Mouse (Mus musculus) forebrain, postnatal 0 days (tissue): ENCODE data around the gene Ctr9. TPM values are rescaled to one million over a fixed set of nuclear protein-coding genes. Genes with fewer than 3 reads are reported as not detected.

ENCODE experiments used
- ATAC-seq: fragments of 200-750 bp; cut with Nextera tagmentation; 2 replicates; pipeline ENCODE4 v1.8.0; 2017; ENCODE audit warnings: mild to moderate bottlenecking, moderate library complexity
- DNase-seq: peaks from one replicate; pipeline ENCODE4 v3.0.0-alpha.2; 2015
- H3K27ac ChIP-seq: fragments of 300-500 bp; sonication (generic); 2 replicates; pipeline ENCODE4 v1.5.1; 2014; ENCODE audit warnings: low read depth, mild to moderate bottlenecking, antibody characterized with exemption, low read length, moderate library complexity, mixed read lengths
- H3K27me3 ChIP-seq: fragments of 300-500 bp; sonication (generic); 2 replicates; pipeline ENCODE4 v1.6.1; 2014; ENCODE audit warnings: mild to moderate bottlenecking, low read length, mixed read lengths; ENCODE audit not compliant: insufficient read depth
- H3K36me3 ChIP-seq: fragments of 300-500 bp; sonication (generic); 2 replicates; pipeline ENCODE4 v1.6.1; 2014; ENCODE audit warnings: mild to moderate bottlenecking, moderate library complexity; ENCODE audit not compliant: insufficient read depth
- H3K4me1 ChIP-seq: fragments of 300-500 bp; sonication (generic); 2 replicates; pipeline ENCODE4 v1.6.1; 2014; ENCODE audit warnings: antibody characterized with exemption; ENCODE audit not compliant: insufficient read depth
- H3K4me2 ChIP-seq: fragments of 300-500 bp; sonication (generic); 2 replicates; pipeline ENCODE4 v1.6.1; 2014; ENCODE audit warnings: low read depth, mild to moderate bottlenecking, moderate library complexity
- H3K4me3 ChIP-seq: fragments of 300-500 bp; sonication (generic); 2 replicates; pipeline ENCODE4 v1.5.1; 2014; ENCODE audit warnings: low read depth, low read length, mixed read lengths
- H3K9ac ChIP-seq: fragments of 300-500 bp; sonication (generic); 2 replicates; pipeline ENCODE4 v1.6.1; 2014; ENCODE audit warnings: mild to moderate bottlenecking
- H3K9me3 ChIP-seq: fragments of 300-500 bp; sonication (generic); 2 replicates; pipeline ENCODE4 v1.6.1; 2016; ENCODE audit warnings: low read length
- CTCF ChIP-seq: sonication (generic); IDR thresholded peaks from 2 replicates; pipeline ENCODE4 v1.5.1; 2016; ENCODE audit warnings: antibody characterized with exemption, control low read depth, low read depth
- WGBS: fragments of 180-500 bp; shearing (Covaris S2); extraction: QIAGEN DNeasy Blood & Tissue Kit; methylation state at CpG from one replicate; pipeline ENCODE4 v1.1.7; 2014; 5-methylcytosine and 5-hydroxymethylcytosine counted together
- polyA plus RNA-seq: library from polyadenylated mRNA; unstranded; fragments of >200 nt; fragmentation: Nextera tagmentation; extraction: Ambion mirVana; gene quantifications from 2 replicates; pipeline ENCODE4 v1.2.1, GENCODE M21; 2015
- total RNA-seq: library from RNA; depleted of rRNA; stranded (reverse); fragments of >200 nt; gene quantifications from 2 replicates; pipeline ENCODE4 v1.2.3, GENCODE M21; 2014

Gene Ctr9
- total and polyA plus RNA-seq, 2 experiments from 2014 or later, result 59.8 to 60.3 TPM

DNA sequence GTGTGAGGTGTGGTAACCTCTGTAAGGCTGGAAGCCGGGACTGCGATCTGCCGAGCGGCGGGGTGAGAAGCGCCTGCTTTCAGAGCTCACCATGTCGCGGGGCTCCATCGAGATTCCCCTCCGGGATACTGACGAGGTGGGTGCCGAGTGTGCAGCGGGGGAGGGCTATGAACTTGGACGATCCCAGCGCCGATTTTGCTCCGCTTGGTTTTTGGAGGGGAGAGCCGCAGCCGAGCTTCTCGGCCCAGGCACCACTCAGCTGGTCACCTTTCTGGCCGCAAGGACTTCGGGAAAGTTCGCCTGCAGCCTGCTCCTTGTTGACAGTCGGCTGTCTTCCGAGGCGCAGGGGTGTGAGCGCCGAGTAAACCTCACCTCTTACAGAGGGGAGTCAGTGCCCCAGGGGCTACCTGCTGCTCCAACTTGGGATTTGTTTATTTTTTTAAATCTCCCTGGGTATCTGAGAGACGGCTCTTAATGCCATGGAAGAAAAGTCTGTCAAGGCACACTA, 349 bp downstream of the Ctr9 start:
- peak overlapping the region; percentile 67 for H3K4me2 ChIP-seq
- peak overlapping the region; percentile 90 for H3K4me3 ChIP-seq
- DNase-seq (no peak), ATAC-seq (peak; percentile 74)
- H3K27ac ChIP-seq, result peak overlapping the region; percentile 91
- H3K4me1 ChIP-seq, result peaks cover 10% of the 10 kb centered on the region; the same call in 1 of the 2 replicates
- H3K36me3 ChIP-seq, result peaks cover 12% of the 10 kb centered on the region
- peak overlapping the region; percentile 67 for H3K9ac ChIP-seq
- no peaks in the 10 kb centered on the region for H3K9me3 ChIP-seq
- no peaks in the 10 kb centered on the region for H3K27me3 ChIP-seq
- WGBS, result under 1% methylated on average over 29 of the region's 29 CpGs
- no peak for TF ChIP-seq CTCF

DNA sequence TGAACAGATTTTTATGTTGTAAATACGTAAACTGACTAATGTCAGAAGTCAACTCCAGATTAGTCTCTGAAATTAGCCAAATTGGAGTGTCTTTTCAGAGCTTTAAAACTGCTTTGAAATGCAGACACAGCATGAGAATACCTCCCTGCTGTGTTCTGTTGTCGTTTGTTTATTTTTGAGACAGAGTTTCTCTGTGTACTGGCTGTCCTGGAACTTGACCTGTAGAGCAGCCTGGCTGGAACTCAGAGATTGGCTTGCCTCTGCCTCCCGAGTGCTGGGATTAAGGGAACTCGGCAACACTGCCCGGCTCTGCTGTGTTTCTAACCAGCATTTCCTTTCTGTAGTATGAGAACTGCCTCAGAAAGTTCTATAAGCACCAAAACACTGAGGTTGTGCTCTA, 20.2 kb downstream of the Ctr9 start:
- Histone ChIP-seq H3K36me3 (peaks cover 88% of the 10 kb centered on the region), H3K27me3 (no peaks in the 10 kb centered on the region), H3K9me3 (no peaks in the 10 kb centered on the region), H3K4me1 (no peaks in the 10 kb centered on the region), H3K27ac (no peak overlapping the region), H3K4me3 (no peak overlapping the region), H3K9ac (no peak overlapping the region), H3K4me2 (no peak overlapping the region)
- DNase-seq (no peak), ATAC-seq (no peak)
- WGBS, result 83% methylated on average over 5 of the region's 5 CpGs
- no peak for TF ChIP-seq CTCF

DNA sequence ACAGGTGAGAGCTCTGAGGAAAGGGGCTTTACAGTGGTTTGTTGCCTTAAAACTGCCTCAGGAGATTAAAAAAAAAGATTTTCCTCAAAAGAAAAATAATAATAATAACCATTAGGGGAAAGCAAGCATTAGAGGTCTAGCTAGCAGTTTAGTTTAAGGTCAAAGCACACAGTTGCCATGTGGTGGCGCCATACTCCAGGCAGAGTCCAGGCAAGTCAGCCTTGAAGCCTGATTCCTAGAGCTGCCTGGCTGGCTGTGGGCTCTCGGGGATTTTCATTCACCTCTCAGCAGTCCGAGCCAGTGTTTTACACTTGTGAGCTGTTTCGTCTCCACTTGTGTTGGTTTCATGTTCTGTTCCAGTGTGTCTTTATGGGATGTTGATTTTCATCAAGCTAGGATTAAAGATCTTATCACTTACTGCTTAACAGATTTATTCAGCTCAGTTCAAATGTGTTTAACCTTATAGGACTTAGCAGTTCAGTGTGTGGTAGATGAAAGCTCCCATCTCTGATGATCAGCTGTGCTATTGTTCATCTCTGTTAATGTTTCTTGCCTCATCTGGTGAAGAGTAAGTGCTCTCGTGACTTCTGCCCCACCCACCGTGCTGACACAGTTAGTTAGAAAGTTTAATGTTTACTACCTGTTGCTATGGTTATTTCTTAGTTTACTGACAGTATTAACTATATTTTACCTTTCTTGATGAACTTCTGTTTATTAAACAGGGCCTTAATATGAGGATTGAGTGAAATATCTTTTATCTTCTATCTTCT, 21.1 kb downstream of the Ctr9 start:
- TF ChIP-seq CTCF, result peak; percentile 80
- WGBS, result 55% methylated on average over 6 of the region's 6 CpGs
- no peaks in the 10 kb centered on the region for H3K4me1 ChIP-seq
- H3K27me3 ChIP-seq, result no peaks in the 10 kb centered on the region
- H3K36me3 ChIP-seq, result peaks cover 88% of the 10 kb centered on the region
- H3K9me3 ChIP-seq, result no peaks in the 10 kb centered on the region
- no peak overlapping the region for H3K4me2 ChIP-seq
- ATAC-seq (peak; percentile 61), DNase-seq (peak; percentile 71)
- no peak overlapping the region for H3K27ac ChIP-seq
- no peak overlapping the region for H3K9ac ChIP-seq
- H3K4me3 ChIP-seq, result no peak overlapping the region

DNA sequence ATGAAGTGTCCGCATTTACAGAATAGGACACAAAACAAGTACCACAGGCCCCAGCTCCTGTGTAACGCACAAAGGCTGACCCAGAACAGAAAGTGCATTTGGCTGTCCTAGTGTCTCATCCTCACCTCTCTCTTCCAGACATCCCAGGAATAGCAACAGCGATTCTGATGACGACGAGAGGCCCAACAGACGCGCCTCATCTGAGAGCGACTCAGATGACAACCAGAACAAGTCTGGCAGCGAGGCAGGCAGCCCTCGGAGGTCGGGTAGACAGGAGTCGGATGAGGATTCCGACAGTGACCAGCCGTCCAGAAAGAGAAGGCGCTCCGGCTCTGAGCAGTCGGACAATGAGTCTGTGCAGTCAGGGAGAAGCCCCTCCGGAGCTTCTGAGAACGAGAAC, 26.5 kb downstream of the Ctr9 start:
- WGBS, result 93% methylated on average over 19 of the region's 19 CpGs
- Histone ChIP-seq H3K27me3 (no peaks in the 10 kb centered on the region), H3K9ac (no peak overlapping the region), H3K4me3 (no peak overlapping the region), H3K9me3 (no peaks in the 10 kb centered on the region), H3K4me2 (no peak overlapping the region), H3K27ac (no peak overlapping the region), H3K4me1 (no peaks in the 10 kb centered on the region), H3K36me3 (peaks cover 61% of the 10 kb centered on the region)
- no peak for ATAC-seq
- TF ChIP-seq CTCF, result no peak
- no peak for DNase-seq

DNA sequence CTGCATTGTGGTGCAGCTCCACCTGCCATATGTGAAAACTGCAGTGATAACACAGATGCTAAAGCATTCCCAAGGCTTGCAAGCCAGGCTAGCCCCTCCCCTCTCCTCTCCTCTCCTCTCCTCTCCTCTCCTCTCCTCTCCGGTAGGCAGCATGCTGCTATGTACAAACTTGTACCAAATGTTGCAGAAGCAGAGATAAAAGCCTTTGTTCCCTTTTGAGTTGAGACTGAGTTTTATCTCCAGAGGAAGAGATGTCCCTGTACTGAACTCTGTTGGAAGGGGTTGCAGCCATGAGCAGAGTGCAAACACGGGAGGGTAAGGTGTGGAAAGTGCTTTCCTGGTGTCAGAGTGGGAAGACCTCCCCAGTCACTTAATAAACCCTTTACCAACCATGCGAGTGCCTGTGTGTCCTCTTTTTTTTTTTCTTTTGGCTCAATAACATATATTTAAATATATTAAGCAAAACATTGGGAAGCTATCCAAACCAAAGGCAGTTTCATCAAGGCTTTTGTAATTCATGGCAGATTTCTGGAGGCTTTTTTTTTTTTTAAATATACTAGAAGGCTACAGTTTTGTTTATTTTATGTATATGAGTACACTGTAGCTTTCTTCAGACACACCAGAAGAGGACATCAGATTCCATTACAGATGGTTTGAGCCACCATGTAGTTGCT, 27.4 kb downstream of the Ctr9 start:
- Histone ChIP-seq H3K9me3 (no peaks in the 10 kb centered on the region), H3K4me2 (no peak overlapping the region), H3K4me3 (no peak overlapping the region), H3K4me1 (no peaks in the 10 kb centered on the region), H3K9ac (no peak overlapping the region), H3K36me3 (peaks cover 53% of the 10 kb centered on the region), H3K27ac (0 out of 2 replicates have a peak overlapping the region, but pooled peaks have one; percentile 29), H3K27me3 (no peaks in the 10 kb centered on the region)
- no peak for TF ChIP-seq CTCF
- no peak for ATAC-seq
- DNase-seq, result no peak
- 66% methylated on average over 3 of the region's 3 CpGs for WGBS

DNA sequence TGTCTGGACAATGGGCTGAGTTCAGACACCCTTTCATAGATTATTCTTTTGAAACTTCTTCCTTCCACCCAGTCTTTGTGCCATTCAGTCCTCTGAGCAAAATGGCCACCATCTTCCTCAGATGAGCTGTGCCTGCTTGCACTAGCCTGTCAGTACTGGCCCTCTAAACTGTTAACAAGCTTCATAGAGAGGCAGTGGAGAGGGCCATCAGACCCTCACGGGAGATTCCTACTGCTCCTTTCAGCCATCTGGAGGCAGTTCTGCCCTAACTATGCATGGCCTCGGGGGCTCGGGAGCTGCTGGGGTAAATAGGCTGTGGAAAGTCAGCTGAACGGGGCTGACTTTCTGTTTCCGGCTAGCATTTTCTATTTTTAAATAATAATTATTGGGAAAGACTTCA, 30.8 kb downstream of the Ctr9 start:
- Histone ChIP-seq H3K9me3 (no peaks in the 10 kb centered on the region), H3K36me3 (peaks cover 19% of the 10 kb centered on the region), H3K4me1 (no peaks in the 10 kb centered on the region), H3K4me3 (no peak overlapping the region), H3K9ac (no peak overlapping the region), H3K27me3 (no peaks in the 10 kb centered on the region), H3K27ac (no peak overlapping the region), H3K4me2 (no peak overlapping the region)
- 68% methylated on average over 5 of the region's 5 CpGs for WGBS
- ATAC-seq (no peak), DNase-seq (no peak)
- no peak for TF ChIP-seq CTCF

DNA sequence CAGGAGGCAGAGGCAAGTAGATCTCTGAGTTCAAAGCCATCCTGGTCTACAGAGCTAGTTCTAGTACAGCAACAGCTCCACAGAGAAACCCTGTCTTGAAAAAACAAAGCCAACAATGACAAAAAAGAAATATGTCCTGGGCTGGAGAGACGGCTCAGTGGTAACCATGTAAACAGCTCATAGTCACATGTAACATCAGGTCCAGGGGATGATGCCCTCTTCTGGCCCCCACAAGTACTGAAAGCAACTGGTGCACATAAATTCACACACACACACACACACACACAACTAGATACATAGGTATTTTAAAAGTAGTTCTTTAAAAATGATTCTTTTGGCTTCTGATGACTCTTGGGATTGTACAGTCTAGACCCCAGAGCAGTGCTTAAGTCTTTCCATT, 34.2 kb downstream of the Ctr9 start:
- no peak overlapping the region for H3K27ac ChIP-seq

More for the DNA sequence above, 34.2 kb downstream of the Ctr9 start:
- 0 out of 2 replicates have a peak, but pooled peaks cover 3% of the 10 kb centered on the region for H3K9me3 ChIP-seq
- no peak overlapping the region for H3K4me3 ChIP-seq
- no peaks in the 10 kb centered on the region for H3K27me3 ChIP-seq
- H3K9ac ChIP-seq, result no peak overlapping the region
- H3K36me3 ChIP-seq, result peaks cover 4% of the 10 kb centered on the region
- 94% methylated on average over 1 of the region's 1 CpGs for WGBS
- no peak for DNase-seq
- no peaks in the 10 kb centered on the region for H3K4me1 ChIP-seq
- no peak for TF ChIP-seq CTCF
- H3K4me2 ChIP-seq, result no peak overlapping the region
- no peak for ATAC-seq
